Comparison of ENCODE assay signal across 27 mouse cellular contexts in the genomic region with DNA sequence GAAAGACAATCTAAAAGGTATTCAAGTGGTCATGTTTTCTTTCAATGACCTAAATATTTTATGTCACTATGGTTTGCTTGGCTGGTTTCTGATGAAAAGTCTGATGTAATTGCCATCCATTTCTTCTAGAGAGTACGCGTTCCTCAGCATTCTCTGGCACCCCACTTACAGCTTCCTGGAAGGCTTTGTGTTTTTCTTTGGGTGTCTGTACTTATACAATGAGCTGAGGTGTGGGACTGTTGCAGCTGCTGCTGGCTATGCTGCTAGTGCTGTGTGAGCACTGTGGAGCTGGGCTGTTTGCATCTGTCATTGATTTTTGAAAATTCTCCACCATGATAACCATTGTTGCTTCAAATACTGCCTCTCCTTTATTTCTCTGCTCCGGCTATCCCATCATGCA. TPM values are rescaled to one million over a fixed set of nuclear protein-coding genes. Genes with fewer than 3 reads are reported as not detected.
DNase-seq lines count a peak whose midpoint lies in the region; ATAC-seq lines count a peak whose summit lies in the region.
"Had no signal": no experiment of that assay in that cellular context is flagged by ENCODE, and none has a peak within 500 bp of the region (broad histone marks: within the 10 kb centered on the region; RNA-seq: fewer than 3 reads in every experiment).

No protein-coding gene starts in this region.

- no peaks in the 10 kb centered on the region for H3K27me3 ChIP-seq in heart, embryonic 13.5 days (replicated peaks)
- no peaks in the 10 kb centered on the region for H3K27me3 ChIP-seq in lung, embryonic 15.5 days
- no peaks in the 10 kb centered on the region for H3K27me3 ChIP-seq in intestine, embryonic 16.5 days (replicated peaks; ENCODE audit: control insufficient read depth, insufficient read depth, low read length)
- H3K27me3 ChIP-seq in midbrain, embryonic 13.5 days, result no peaks in the 10 kb centered on the region
- H3K27me3 ChIP-seq: embryonic facial prominence, embryonic 13.5 days; forebrain, embryonic 15.5 days; heart, embryonic 12.5 days had no signal

- 84% methylated on average over 3 of the region's 3 CpGs for WGBS in heart, embryonic 13.5 days
- 74% methylated on average over 3 of the region's 3 CpGs for WGBS in lung, embryonic 15.5 days
- 88% methylated on average over 3 of the region's 3 CpGs for WGBS in intestine, embryonic 16.5 days
- WGBS in midbrain, embryonic 13.5 days, result 90% methylated on average over 3 of the region's 3 CpGs

- ATAC-seq in heart, embryonic 13.5 days (ENCODE audit: extremely low read depth, insufficient number of reproducible peaks, low FRiP score, low TSS enrichment), result no peak
- peak; percentile 64; the same call in 1 of the 2 replicates for ATAC-seq in lung, embryonic 15.5 days (ENCODE audit: borderline replicate concordance, extremely low read depth, low FRiP score, low TSS enrichment)
- no peak for ATAC-seq in intestine, embryonic 16.5 days
- ATAC-seq in midbrain, embryonic 13.5 days, result no peak
- ATAC-seq: forebrain, embryonic 15.5 days; hindbrain, postnatal 0 days; inflammation-experienced regulatory T-cells, adult 6 months had no signal

- H3K4me2 ChIP-seq in heart, embryonic 13.5 days, result no peak overlapping the region
- no peak overlapping the region for H3K4me2 ChIP-seq in lung, embryonic 15.5 days
- H3K4me2 ChIP-seq in intestine, embryonic 16.5 days (ENCODE audit: low read depth, low read length), result no peak overlapping the region
- no peak overlapping the region for H3K4me2 ChIP-seq in midbrain, embryonic 13.5 days (replicated peaks)
- H3K4me2 ChIP-seq: embryonic facial prominence, embryonic 13.5 days; forebrain, embryonic 12.5 days; forebrain, embryonic 15.5 days; heart, embryonic 12.5 days; hindbrain, embryonic 14.5 days had no signal

- H3K36me3 ChIP-seq in heart, embryonic 13.5 days, result no peaks in the 10 kb centered on the region
- H3K36me3 ChIP-seq in lung, embryonic 15.5 days, result no peaks in the 10 kb centered on the region
- H3K36me3 ChIP-seq in intestine, embryonic 16.5 days (ENCODE audit: control insufficient read depth, insufficient read depth, low read length), result no peaks in the 10 kb centered on the region
- H3K36me3 ChIP-seq in midbrain, embryonic 13.5 days, result no peaks in the 10 kb centered on the region
- H3K36me3 ChIP-seq: embryonic facial prominence, embryonic 10.5 days; embryonic facial prominence, embryonic 13.5 days; forebrain, embryonic 12.5 days; forebrain, embryonic 15.5 days; G1E; heart, embryonic 12.5 days had no signal

- peaks cover 29% of the 10 kb centered on the region for H3K4me1 ChIP-seq in heart, embryonic 13.5 days
- H3K4me1 ChIP-seq in lung, embryonic 15.5 days, result peaks cover 14% of the 10 kb centered on the region; the same call in 1 of the 2 replicates
- H3K4me1 ChIP-seq in intestine, embryonic 16.5 days (ENCODE audit: control insufficient read depth, insufficient read depth, low read length), result no peaks in the 10 kb centered on the region
- peaks cover 17% of the 10 kb centered on the region for H3K4me1 ChIP-seq in midbrain, embryonic 13.5 days (replicated peaks)
- H3K4me1 ChIP-seq: embryonic facial prominence, embryonic 10.5 days; embryonic facial prominence, embryonic 13.5 days; forebrain, embryonic 15.5 days had no signal

- no peak overlapping the region for H3K4me3 ChIP-seq in heart, embryonic 13.5 days
- no peak overlapping the region for H3K4me3 ChIP-seq in lung, embryonic 15.5 days
- H3K4me3 ChIP-seq in intestine, embryonic 16.5 days (ENCODE audit: low read length), result no peak overlapping the region
- no peak overlapping the region for H3K4me3 ChIP-seq in midbrain, embryonic 13.5 days (replicated peaks)
- H3K4me3 ChIP-seq: embryonic facial prominence, embryonic 10.5 days; embryonic facial prominence, embryonic 13.5 days; erythroblast, embryonic 14.5 days; forebrain, embryonic 12.5 days; forebrain, embryonic 15.5 days; heart, embryonic 12.5 days had no signal

- no peaks in the 10 kb centered on the region for H3K9me3 ChIP-seq in heart, embryonic 13.5 days
- no peaks in the 10 kb centered on the region for H3K9me3 ChIP-seq in lung, embryonic 15.5 days
- no peaks in the 10 kb centered on the region for H3K9me3 ChIP-seq in intestine, embryonic 16.5 days (ENCODE audit: control insufficient read depth, low read length)
- H3K9me3 ChIP-seq in midbrain, embryonic 13.5 days, result no peaks in the 10 kb centered on the region
- H3K9me3 ChIP-seq: embryonic facial prominence, embryonic 10.5 days; embryonic facial prominence, embryonic 13.5 days; forebrain, embryonic 12.5 days; forebrain, embryonic 15.5 days; G1E; heart, embryonic 12.5 days had no signal

- DNase-seq in heart, adult 11 months, result no peak
- DNase-seq in lung, postnatal 25 days (ENCODE audit: low spot score), result no peak
- DNase-seq in lung, postnatal 10 days, result peak; percentile 58
- DNase-seq in lung, postnatal 4 days, result peak; percentile 38 to 73
- DNase-seq: adrenal gland, adult 2 months; adrenal gland, postnatal 14 days; B cell, adult 2 months; cerebellum, adult 11 months; cerebellum, adult 2 months; cerebellum, adult 9-11 months; cerebellum, postnatal 25 days; embryo, embryonic 11 days; gastrocnemius, postnatal 25 days had no signal

- 0 out of 2 replicates have a peak overlapping the region, but pooled peaks have one; percentile 36 for H3K27ac ChIP-seq in heart, embryonic 13.5 days (replicated peaks)
- no peak overlapping the region for H3K27ac ChIP-seq in lung, embryonic 15.5 days
- no peak overlapping the region for H3K27ac ChIP-seq in intestine, embryonic 16.5 days (ENCODE audit: low read length)
- H3K27ac ChIP-seq in midbrain, embryonic 13.5 days, result no peak overlapping the region
- H3K27ac ChIP-seq: embryonic facial prominence, embryonic 10.5 days; embryonic facial prominence, embryonic 13.5 days; forebrain, embryonic 12.5 days; forebrain, embryonic 15.5 days; hindbrain, embryonic 14.5 days; hindbrain, postnatal 0 days had no signal

- H3K9ac ChIP-seq in heart, embryonic 13.5 days, result no peak overlapping the region
- no peak overlapping the region for H3K9ac ChIP-seq in lung, embryonic 15.5 days
- no peak overlapping the region for H3K9ac ChIP-seq in intestine, embryonic 16.5 days (ENCODE audit: low read depth, low read length)
- H3K9ac ChIP-seq in midbrain, embryonic 13.5 days (replicated peaks), result no peak overlapping the region
- H3K9ac ChIP-seq: embryonic facial prominence, embryonic 13.5 days; forebrain, embryonic 12.5 days; forebrain, embryonic 15.5 days; heart, embryonic 12.5 days; hindbrain, embryonic 14.5 days had no signal

RNA-seq across cellular contexts. Expression of a gene that starts 56.4 kb away (rescaled TPM):
- polyA plus RNA-seq in heart, embryonic 13.5 days (2015; fragmentation: Nextera tagmentation; extraction: Ambion mirVana), result 13.3 and 13.7 TPM in 2 replicates
- polyA plus RNA-seq in lung, embryonic 15.5 days (2015; fragmentation: Nextera tagmentation; extraction: Ambion mirVana), result 25.4 and 27.8 TPM in 2 replicates
- polyA plus RNA-seq in intestine, embryonic 16.5 days (2015; fragmentation: Nextera tagmentation; extraction: Ambion mirVana), result 9.3 and 9.6 TPM in 2 replicates
- 2.2 and 3.8 TPM in 2 replicates for polyA plus RNA-seq in midbrain, embryonic 13.5 days (2015; fragmentation: Nextera tagmentation; extraction: Ambion mirVana)
- polyA plus RNA-seq: erythroblast, embryonic 14.5 days; inflammation-experienced regulatory T-cells, adult 6 months had no signal

Comparison
In these comparisons a context has a peak if more than half of its experiments do, and no peak if none do; other contexts are left out.
1. DNase-seq: peak in lung, postnatal 10 days (single experiment) and lung, postnatal 4 days (2 of 2); none in heart, adult 11 months (single experiment) and lung, postnatal 25 days (single experiment).